Mouse (Mus musculus): ENCODE data around the gene Btnl9. TPM values are rescaled to one million over a fixed set of nuclear protein-coding genes. Genes with fewer than 3 reads are reported as not detected.

The Btnl9 gene
- polyA plus RNA-seq (2015; fragmentation: Nextera tagmentation; extraction: Ambion mirVana) = 1.2 and 2.1 TPM in 2 replicates

DNA sequence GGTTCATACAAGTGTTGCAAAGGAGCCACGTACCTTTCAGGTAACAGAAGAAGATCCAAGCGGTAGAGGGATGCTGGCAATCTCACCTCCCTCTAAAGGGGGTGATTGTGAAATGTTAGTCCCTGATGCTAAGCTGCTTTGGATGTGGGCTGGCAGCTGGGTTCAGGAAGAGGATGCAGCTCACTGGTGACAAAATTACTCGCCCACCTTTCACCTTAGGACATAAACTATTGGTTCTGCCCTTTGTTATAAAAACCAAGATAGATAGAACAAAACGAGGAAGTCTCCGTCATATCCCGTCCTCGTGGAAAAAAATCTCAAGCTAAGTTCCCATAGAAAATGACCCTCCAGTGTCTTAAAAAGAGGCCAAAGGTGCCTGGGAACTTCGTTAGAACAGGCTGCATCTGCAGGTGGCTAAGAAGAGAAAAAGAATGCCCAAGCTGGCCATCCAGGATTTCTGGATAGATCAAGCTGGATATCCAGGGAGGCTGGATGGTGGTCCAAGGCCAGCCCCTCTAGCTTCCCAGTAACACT lies at the start of gene Btnl9:
Gene Btnl9 (minus strand): TSS at position 205 of the 534 bp plus-strand sequence.
- H3K9me3 ChIP-seq (replicated peaks; ENCODE audit: control insufficient read depth, low read length) = no peaks in the 10 kb centered on the region
- no peaks in the 10 kb centered on the region for H3K4me1 ChIP-seq (ENCODE audit: control insufficient read depth, insufficient read depth, low read length)
- H3K4me2 ChIP-seq (ENCODE audit: low read depth, low read length) = no peak within 1 kb of the TSS
- H3K27ac ChIP-seq (ENCODE audit: low read length) = no peak within 1 kb of the TSS
- H3K27me3 ChIP-seq (ENCODE audit: control insufficient read depth, insufficient read depth, low read length) = no peaks in the 10 kb centered on the region
- no peak within 1 kb of the TSS for H3K9ac ChIP-seq (ENCODE audit: low read length)
- ATAC-seq (ENCODE audit: insufficient read depth, low FRiP score) = no peak
- H3K36me3 ChIP-seq (ENCODE audit: control insufficient read depth, insufficient read depth, low read length) = no peaks in the 10 kb centered on the region
- whole genome bisulfite sequencing = 69% methylated on average over 8 of the region's 8 CpGs
- no peak within 1 kb of the TSS for H3K4me3 ChIP-seq (replicated peaks; ENCODE audit: low read length)

DNA sequence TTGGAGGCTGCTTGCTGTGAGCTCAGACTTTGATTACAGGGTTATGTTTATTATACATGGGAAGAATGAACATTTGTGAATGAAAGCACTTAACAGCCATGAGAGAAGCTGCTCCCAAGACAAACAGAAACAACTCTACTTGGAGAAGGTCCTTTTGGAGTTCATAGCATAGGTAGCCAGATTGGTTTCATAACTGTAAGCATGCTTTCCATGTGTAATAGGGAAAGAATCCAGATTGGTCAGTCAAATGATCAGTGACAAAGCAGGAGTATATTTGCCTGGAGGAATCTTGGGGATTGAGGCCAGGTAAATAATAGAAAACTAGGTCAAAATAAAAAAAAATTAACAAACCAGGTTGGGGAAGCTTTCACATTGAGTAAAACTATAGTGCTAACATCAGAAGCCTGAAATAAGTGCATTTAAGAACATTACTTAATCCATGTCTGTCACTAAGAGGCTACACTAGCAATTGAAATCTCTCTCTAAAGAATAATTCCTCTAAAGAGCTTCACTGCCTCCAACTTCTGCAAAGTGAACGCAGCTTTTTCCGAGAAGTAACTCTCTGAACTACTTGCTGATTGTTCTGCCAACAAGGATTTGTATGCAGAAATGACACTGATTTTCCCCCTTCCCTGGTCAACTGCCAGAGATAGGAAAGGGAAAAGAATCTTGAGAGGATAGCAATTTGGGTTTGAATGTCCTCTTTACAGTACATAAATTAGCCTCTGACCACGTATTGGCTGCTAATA lies 48.7 kb upstream of the Btnl9 start:
- Histone ChIP-seq H3K27me3 (ENCODE audit: control insufficient read depth, insufficient read depth, low read length) (no peaks in the 10 kb centered on the region), H3K36me3 (ENCODE audit: control insufficient read depth, insufficient read depth, low read length) (no peaks in the 10 kb centered on the region), H3K4me3 (replicated peaks; ENCODE audit: low read length) (no peak overlapping the region), H3K9ac (ENCODE audit: low read length) (no peak overlapping the region), H3K4me2 (ENCODE audit: low read depth, low read length) (no peak overlapping the region), H3K9me3 (replicated peaks; ENCODE audit: control insufficient read depth, low read length) (no peaks in the 10 kb centered on the region), H3K4me1 (ENCODE audit: control insufficient read depth, insufficient read depth, low read length) (no peaks in the 10 kb centered on the region), H3K27ac (ENCODE audit: low read length) (no peak overlapping the region)
- ATAC-seq (ENCODE audit: insufficient read depth, low FRiP score) = no peak
- 63% methylated on average over 3 of the region's 3 CpGs for WGBS

DNA sequence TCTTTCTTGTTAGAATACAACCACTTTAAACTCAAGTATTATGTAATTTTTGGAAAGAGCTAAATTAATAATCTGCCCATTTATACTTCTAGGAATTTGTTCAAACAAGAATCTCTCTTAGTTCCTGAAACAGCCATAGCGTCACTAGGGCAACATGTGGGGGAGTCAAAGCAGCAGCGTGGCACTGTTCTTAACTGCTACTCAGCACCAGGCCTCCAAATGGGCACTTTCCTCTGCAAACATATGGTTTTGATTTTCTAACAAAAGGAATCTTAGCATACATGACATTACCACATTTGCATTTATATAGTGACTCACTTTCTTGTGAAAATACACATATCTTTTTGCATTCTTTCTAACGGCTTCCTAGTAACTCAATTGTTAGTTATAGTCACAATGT lies 45.8 kb upstream of the Btnl9 start:
- Histone ChIP-seq H3K9ac (ENCODE audit: low read length) (no peak overlapping the region), H3K9me3 (replicated peaks; ENCODE audit: control insufficient read depth, low read length) (no peaks in the 10 kb centered on the region), H3K27me3 (ENCODE audit: control insufficient read depth, insufficient read depth, low read length) (no peaks in the 10 kb centered on the region), H3K4me2 (ENCODE audit: low read depth, low read length) (no peak overlapping the region), H3K4me1 (ENCODE audit: control insufficient read depth, insufficient read depth, low read length) (no peaks in the 10 kb centered on the region), H3K36me3 (ENCODE audit: control insufficient read depth, insufficient read depth, low read length) (no peaks in the 10 kb centered on the region), H3K27ac (ENCODE audit: low read length) (no peak overlapping the region), H3K4me3 (replicated peaks; ENCODE audit: low read length) (no peak overlapping the region)
- ATAC-seq (ENCODE audit: insufficient read depth, low FRiP score) = no peak
- 67% methylated on average over 3 of the region's 3 CpGs for WGBS

DNA sequence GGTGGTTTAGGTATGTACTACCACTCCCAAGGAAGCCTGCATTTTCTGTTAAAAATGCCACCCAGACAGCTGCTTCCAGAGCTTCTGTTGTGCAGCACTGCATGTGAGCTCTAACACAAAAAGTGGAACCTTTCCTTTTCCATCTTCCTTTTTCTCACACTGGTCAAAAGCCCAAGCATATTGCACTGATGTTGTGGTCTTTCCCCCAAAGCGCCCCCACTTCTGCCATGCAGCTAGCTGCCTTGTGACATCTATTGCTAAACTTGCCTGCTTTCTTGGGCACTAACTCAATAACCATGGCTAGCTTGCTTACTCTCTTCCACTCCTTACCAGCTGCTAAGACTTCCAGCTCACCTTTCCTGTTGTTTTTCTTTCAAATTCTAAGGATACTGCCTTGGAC lies 37.5 kb upstream of the Btnl9 start:
- no peak for ATAC-seq (ENCODE audit: insufficient read depth, low FRiP score)
- Histone ChIP-seq H3K27me3 (ENCODE audit: control insufficient read depth, insufficient read depth, low read length) (no peaks in the 10 kb centered on the region), H3K4me1 (ENCODE audit: control insufficient read depth, insufficient read depth, low read length) (no peaks in the 10 kb centered on the region), H3K9me3 (replicated peaks; ENCODE audit: control insufficient read depth, low read length) (no peaks in the 10 kb centered on the region), H3K27ac (ENCODE audit: low read length) (no peak overlapping the region), H3K4me3 (replicated peaks; ENCODE audit: low read length) (no peak overlapping the region), H3K4me2 (ENCODE audit: low read depth, low read length) (no peak overlapping the region), H3K36me3 (ENCODE audit: control insufficient read depth, insufficient read depth, low read length) (no peaks in the 10 kb centered on the region), H3K9ac (ENCODE audit: low read length) (no peak overlapping the region)
- WGBS = 61% methylated on average over 1 of the region's 1 CpGs

DNA sequence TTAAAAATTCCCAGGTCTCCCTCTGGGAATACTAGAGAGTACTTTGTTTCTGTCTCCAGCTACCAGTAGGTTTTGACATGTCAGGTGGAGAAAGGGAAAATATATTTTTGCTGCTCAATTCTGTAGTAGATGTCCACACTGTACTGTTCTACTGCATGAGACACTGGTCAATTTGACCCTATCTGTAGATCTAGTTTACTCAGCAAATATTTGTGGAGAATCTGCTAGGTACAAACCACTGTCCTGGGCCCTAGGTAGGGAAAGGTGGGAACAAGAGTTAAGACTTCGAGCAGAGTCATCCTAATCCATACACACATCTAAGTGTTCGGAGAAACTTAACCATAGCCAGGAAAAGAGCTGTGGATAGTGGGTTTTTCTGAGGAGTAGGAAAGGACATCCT lies 32.3 kb upstream of the Btnl9 start:
- no peaks in the 10 kb centered on the region for H3K27me3 ChIP-seq (ENCODE audit: control insufficient read depth, insufficient read depth, low read length)
- H3K9me3 ChIP-seq (replicated peaks; ENCODE audit: control insufficient read depth, low read length) = no peaks in the 10 kb centered on the region
- ATAC-seq (ENCODE audit: insufficient read depth, low FRiP score) = no peak
- H3K4me2 ChIP-seq (ENCODE audit: low read depth, low read length) = no peak overlapping the region
- no peaks in the 10 kb centered on the region for H3K4me1 ChIP-seq (ENCODE audit: control insufficient read depth, insufficient read depth, low read length)
- peaks cover 21% of the 10 kb centered on the region for H3K36me3 ChIP-seq (ENCODE audit: control insufficient read depth, insufficient read depth, low read length)
- WGBS = 95% methylated on average over 2 of the region's 2 CpGs
- no peak overlapping the region for H3K27ac ChIP-seq (ENCODE audit: low read length)
- H3K4me3 ChIP-seq (replicated peaks; ENCODE audit: low read length) = no peak overlapping the region
- H3K9ac ChIP-seq (ENCODE audit: low read length) = no peak overlapping the region

DNA sequence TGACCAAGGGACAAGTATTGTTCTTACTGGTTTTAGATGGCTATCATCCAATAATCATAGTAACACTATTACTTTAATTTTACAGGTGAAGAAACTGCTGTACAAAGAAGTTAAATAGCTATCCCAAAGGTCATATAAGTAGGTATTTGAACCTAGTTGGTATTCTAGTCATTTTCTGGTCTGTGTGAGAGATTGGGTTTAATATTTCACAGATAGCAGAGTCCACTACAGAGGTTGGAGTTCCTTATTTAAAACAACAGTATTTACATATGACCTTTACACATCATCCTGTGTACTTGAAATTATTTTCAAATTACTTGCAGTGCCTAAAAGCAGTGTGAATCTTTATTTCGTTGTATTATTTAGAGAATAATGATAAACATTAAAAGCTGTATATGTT lies 26.5 kb upstream of the Btnl9 start:
- 94% methylated on average over 1 of the region's 1 CpGs for WGBS
- no peak overlapping the region for H3K4me2 ChIP-seq (ENCODE audit: low read depth, low read length)
- no peak overlapping the region for H3K9ac ChIP-seq (ENCODE audit: low read length)
- H3K4me3 ChIP-seq (replicated peaks; ENCODE audit: low read length) = no peak overlapping the region
- H3K4me1 ChIP-seq (ENCODE audit: control insufficient read depth, insufficient read depth, low read length) = no peaks in the 10 kb centered on the region
- H3K27ac ChIP-seq (ENCODE audit: low read length) = no peak overlapping the region
- H3K36me3 ChIP-seq (ENCODE audit: control insufficient read depth, insufficient read depth, low read length) = peaks cover 24% of the 10 kb centered on the region
- no peaks in the 10 kb centered on the region for H3K9me3 ChIP-seq (replicated peaks; ENCODE audit: control insufficient read depth, low read length)
- no peak for ATAC-seq (ENCODE audit: insufficient read depth, low FRiP score)
- H3K27me3 ChIP-seq (ENCODE audit: control insufficient read depth, insufficient read depth, low read length) = no peaks in the 10 kb centered on the region

DNA sequence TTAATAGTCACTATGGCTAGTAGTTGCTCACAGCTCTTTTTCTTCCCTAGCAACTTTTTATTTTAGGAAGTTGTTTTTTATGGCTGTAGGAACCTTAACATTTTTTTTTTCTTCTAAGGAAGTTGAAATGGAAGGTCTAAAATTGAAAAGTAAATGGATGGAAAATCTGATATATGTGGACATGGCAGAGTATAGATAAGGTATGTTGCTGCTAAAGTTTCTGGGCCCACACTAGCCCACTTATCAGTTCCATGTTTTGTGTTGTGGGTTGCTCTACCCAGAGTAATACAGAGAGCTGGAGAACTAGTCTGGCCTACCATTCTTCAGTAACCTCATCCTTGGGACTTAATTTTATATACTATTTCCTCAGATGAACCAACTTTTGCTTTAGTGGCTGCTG lies 25.6 kb upstream of the Btnl9 start:
- Histone ChIP-seq H3K9me3 (replicated peaks; ENCODE audit: control insufficient read depth, low read length) (no peaks in the 10 kb centered on the region), H3K9ac (ENCODE audit: low read length) (no peak overlapping the region), H3K36me3 (ENCODE audit: control insufficient read depth, insufficient read depth, low read length) (peaks cover 24% of the 10 kb centered on the region), H3K4me1 (ENCODE audit: control insufficient read depth, insufficient read depth, low read length) (no peaks in the 10 kb centered on the region), H3K27ac (ENCODE audit: low read length) (no peak overlapping the region), H3K27me3 (ENCODE audit: control insufficient read depth, insufficient read depth, low read length) (no peaks in the 10 kb centered on the region), H3K4me3 (replicated peaks; ENCODE audit: low read length) (no peak overlapping the region), H3K4me2 (ENCODE audit: low read depth, low read length) (no peak overlapping the region)
- no peak for ATAC-seq (ENCODE audit: insufficient read depth, low FRiP score)

DNA sequence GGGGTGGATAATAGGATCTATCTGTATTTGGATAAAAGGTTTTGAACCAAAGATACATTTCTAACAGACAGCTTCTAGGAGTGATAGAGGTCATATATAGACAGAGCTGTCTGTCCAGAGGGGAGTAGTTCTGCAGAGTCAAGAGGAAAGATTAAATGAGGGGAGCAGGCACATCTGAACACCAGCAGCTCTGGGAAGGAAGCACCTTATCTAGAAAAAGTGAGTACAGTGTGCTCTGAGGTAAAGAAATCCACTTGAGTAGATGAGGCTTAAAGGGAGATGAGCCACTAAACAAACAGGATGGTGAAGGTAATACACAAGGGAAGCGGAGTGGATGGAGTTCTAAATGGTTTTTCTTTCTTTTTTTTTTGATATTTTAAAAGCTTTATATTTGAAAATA lies 20.5 kb upstream of the Btnl9 start:
- Histone ChIP-seq H3K27me3 (ENCODE audit: control insufficient read depth, insufficient read depth, low read length) (no peaks in the 10 kb centered on the region), H3K27ac (ENCODE audit: low read length) (no peak overlapping the region), H3K4me1 (ENCODE audit: control insufficient read depth, insufficient read depth, low read length) (peaks cover 7% of the 10 kb centered on the region), H3K4me2 (ENCODE audit: low read depth, low read length) (no peak overlapping the region), H3K4me3 (replicated peaks; ENCODE audit: low read length) (no peak overlapping the region), H3K9me3 (replicated peaks; ENCODE audit: control insufficient read depth, low read length) (no peaks in the 10 kb centered on the region), H3K9ac (ENCODE audit: low read length) (no peak overlapping the region), H3K36me3 (ENCODE audit: control insufficient read depth, insufficient read depth, low read length) (no peaks in the 10 kb centered on the region)
- no peak for ATAC-seq (ENCODE audit: insufficient read depth, low FRiP score)
- 97% methylated on average over 1 of the region's 1 CpGs for WGBS

DNA sequence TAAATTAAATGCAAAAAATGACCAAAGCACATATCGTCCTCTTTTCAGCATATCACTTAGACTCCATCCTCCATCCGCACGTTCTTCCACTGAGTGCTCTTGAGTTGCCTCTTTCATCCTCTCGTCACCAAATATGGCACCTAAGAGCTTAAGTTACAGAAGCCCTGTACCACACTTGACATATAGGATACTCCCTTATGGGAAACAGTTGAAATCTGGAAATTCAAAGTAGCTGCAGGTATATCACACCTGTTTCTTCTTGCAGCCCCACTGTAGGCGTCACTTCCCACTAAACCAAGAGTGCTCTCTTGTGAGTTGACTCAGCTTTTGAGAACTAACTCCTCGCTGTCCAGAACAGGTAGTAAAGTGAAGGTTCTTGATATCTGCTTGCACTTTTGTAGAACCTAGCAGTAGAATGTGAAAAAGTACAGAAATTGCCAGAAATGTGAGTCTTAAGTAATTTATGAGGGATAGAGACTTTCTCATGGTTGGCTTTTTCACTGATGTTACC lies 18.2 kb upstream of the Btnl9 start:
- no peak for ATAC-seq (ENCODE audit: insufficient read depth, low FRiP score)
- WGBS = 84% methylated on average over 6 of the region's 6 CpGs
- H3K4me3 ChIP-seq (replicated peaks; ENCODE audit: low read length) = no peak overlapping the region
- H3K9ac ChIP-seq (ENCODE audit: low read length) = no peak overlapping the region
- peak overlapping the region; percentile 84 for H3K4me2 ChIP-seq (ENCODE audit: low read depth, low read length)
- no peaks in the 10 kb centered on the region for H3K9me3 ChIP-seq (replicated peaks; ENCODE audit: control insufficient read depth, low read length)
- H3K27me3 ChIP-seq (ENCODE audit: control insufficient read depth, insufficient read depth, low read length) = no peaks in the 10 kb centered on the region
- H3K4me1 ChIP-seq (ENCODE audit: control insufficient read depth, insufficient read depth, low read length) = peaks cover 13% of the 10 kb centered on the region
- H3K36me3 ChIP-seq (ENCODE audit: control insufficient read depth, insufficient read depth, low read length) = no peaks in the 10 kb centered on the region
- no peak overlapping the region for H3K27ac ChIP-seq (ENCODE audit: low read length)
